Mouse (Mus musculus): ENCODE data around the gene Ilf2.

DNA sequence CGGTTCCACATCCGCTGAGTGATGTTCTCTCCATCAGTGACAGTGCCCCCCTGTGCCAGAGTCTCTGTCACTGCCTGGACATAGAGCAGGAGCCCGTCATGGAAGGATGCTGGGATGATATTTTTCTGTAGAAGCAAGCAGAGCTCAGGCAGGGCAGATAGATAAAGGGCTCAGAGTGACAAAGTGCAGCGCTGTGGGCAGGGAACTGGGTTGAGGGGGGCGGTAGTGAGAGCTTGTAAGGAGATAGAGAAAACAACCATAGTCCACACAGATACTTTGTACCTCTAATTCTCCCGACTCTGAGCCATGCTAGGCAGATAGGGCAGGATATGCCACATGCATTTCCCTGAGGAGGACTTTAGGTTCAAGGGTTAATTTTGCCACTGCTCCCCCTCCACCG, 13.3 kb upstream of the Ilf2 start:
- TF ChIP-seq POLR2A (IDR thresholded peaks at IDR 0.05; ENCODE audit: low read depth, low read length) (no peak), CTCF (IDR thresholded peaks at IDR 0.05; ENCODE audit: extremely low read depth, insufficient read length, insufficient replicate concordance, low read depth, low read length) (no peak)
